Mouse (Mus musculus) neural tube, embryonic 15.5 days (tissue): ENCODE results near the gene Lefty2. TPM values are rescaled to one million over a fixed set of nuclear protein-coding genes. Genes with fewer than 3 reads are reported as not detected.
"Not testable (repeated sequence)": the region's sequence is repeated elsewhere in the genome, so short reads cannot be mapped to it uniquely, and the experiment has no call there.

Experiments
- ATAC-seq: fragments of 200-750 bp; cut with Nextera tagmentation; 2 replicates; pipeline ENCODE4 v1.8.0; 2017; ENCODE audit warnings: mild to moderate bottlenecking, moderate TSS enrichment, moderate library complexity; ENCODE audit not compliant: low FRiP score
- H3K27ac ChIP-seq: fragments of 300-500 bp; sonication (generic); replicated peaks from 2 replicates; pipeline ENCODE4 v1.5.1; 2015; ENCODE audit warnings: mild to moderate bottlenecking, inconsistent platforms
- H3K27me3 ChIP-seq: fragments of 300-500 bp; sonication (generic); replicated peaks from 2 replicates; pipeline ENCODE4 v1.6.1; 2015; ENCODE audit warnings: inconsistent platforms
- H3K36me3 ChIP-seq: fragments of 300-500 bp; sonication (generic); 2 replicates; pipeline ENCODE4 v1.6.1; 2015; ENCODE audit warnings: inconsistent platforms
- H3K4me1 ChIP-seq: fragments of 300-500 bp; sonication (generic); 2 replicates; pipeline ENCODE4 v1.6.1; 2015; ENCODE audit warnings: inconsistent platforms
- H3K4me2 ChIP-seq: fragments of 300-500 bp; sonication (generic); 2 replicates; pipeline ENCODE4 v1.6.1; 2015; ENCODE audit warnings: inconsistent platforms, mild to moderate bottlenecking, moderate library complexity
- H3K4me3 ChIP-seq: fragments of 300-500 bp; sonication (generic); replicated peaks from 2 replicates; pipeline ENCODE4 v1.5.1; 2015; ENCODE audit warnings: mild to moderate bottlenecking, inconsistent platforms
- H3K9ac ChIP-seq: fragments of 300-500 bp; sonication (generic); replicated peaks from 2 replicates; pipeline ENCODE4 v1.6.1; 2015; ENCODE audit warnings: mild to moderate bottlenecking, inconsistent platforms
- H3K9me3 ChIP-seq: fragments of 300-500 bp; sonication (generic); replicated peaks from 2 replicates; pipeline ENCODE4 v1.6.1; 2016; ENCODE audit warnings: inconsistent platforms
- WGBS: fragments of 180-500 bp; shearing (Covaris S2); methylation state at CpG from one replicate; pipeline ENCODE4 v1.1.7; 2015; ENCODE audit warnings: mixed read lengths; 5-methylcytosine and 5-hydroxymethylcytosine counted together
- polyA plus RNA-seq: library from polyadenylated mRNA; unstranded; fragments of >200 nt; fragmentation: Nextera tagmentation; extraction: Ambion mirVana; gene quantifications from 2 replicates; pipeline ENCODE4 v1.2.1, GENCODE M21; 2015

Lefty2 gene
- polyA plus RNA-seq, 1 experiment from 2014 or later: 3.0 TPM

DNA sequence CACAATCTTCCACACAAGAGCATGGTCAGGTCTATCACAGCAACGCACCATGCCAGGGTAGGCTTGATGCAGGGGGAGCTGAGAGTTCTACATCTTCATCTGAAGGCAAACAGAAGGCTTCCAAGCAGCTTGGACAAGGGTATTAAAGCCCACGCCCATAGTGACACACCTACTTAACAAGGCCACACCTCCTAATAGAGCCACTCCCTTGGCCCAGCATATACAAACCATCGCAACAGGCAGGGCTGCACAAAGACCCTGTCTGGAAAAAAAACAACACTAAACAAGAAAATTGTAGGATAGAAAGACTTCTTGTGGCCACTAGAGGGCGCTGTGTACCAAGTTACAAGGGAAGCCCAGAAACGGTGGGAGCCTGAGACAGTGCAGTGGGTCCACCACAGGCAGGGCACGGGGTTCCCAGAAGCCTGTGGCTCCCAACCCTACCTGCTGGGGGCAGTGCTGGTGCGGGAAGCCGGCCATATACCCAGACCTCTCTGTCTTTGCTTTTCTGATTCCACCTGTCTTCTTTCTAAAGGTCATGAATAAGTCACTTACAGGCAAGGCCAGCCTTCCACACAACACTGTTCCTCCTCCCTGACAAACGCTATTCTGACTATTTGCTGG lies 18.9 kb upstream of the Lefty2 start:
- WGBS: 21% methylated on average over 9 of the region's 9 CpGs
- Histone ChIP-seq H3K4me2 (no peak overlapping the region), H3K4me3 (no peak overlapping the region), H3K27me3 (no peaks in the 10 kb centered on the region), H3K9me3 (no peaks in the 10 kb centered on the region), H3K9ac (no peak overlapping the region), H3K4me1 (no peaks in the 10 kb centered on the region), H3K27ac (no peak overlapping the region), H3K36me3 (no peaks in the 10 kb centered on the region; the same call in 1 of the 2 replicates)
- no peak for ATAC-seq

DNA sequence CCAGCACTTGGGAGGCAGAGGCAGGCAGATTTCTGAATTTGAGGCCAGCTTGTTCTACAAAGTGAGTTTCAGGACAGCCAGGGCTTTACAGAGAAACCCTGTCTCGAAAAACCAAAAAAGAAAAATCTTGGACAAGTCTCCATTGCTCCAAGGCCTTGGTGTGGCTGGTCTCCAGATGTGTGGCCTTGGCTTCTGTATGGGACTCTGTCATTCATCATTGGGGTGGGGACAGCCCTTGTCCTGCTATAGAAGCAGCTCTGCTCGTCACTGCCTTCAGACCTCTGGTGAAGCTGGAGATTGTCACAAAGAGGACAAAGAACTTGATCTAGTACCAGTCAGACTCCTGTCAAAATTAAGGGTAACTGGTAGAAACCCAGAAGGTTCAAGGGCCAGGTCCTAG lies 18.3 kb upstream of the Lefty2 start:
- ATAC-seq: no peak
- WGBS: 77% methylated on average over 2 of the region's 2 CpGs
- H3K27me3 ChIP-seq: no peaks in the 10 kb centered on the region
- no peaks in the 10 kb centered on the region for H3K4me1 ChIP-seq
- H3K9me3 ChIP-seq: no peaks in the 10 kb centered on the region
- no peak overlapping the region for H3K27ac ChIP-seq
- no peak overlapping the region for H3K9ac ChIP-seq
- H3K4me3 ChIP-seq: no peak overlapping the region
- no peaks in the 10 kb centered on the region for H3K36me3 ChIP-seq
- no peak overlapping the region for H3K4me2 ChIP-seq

DNA sequence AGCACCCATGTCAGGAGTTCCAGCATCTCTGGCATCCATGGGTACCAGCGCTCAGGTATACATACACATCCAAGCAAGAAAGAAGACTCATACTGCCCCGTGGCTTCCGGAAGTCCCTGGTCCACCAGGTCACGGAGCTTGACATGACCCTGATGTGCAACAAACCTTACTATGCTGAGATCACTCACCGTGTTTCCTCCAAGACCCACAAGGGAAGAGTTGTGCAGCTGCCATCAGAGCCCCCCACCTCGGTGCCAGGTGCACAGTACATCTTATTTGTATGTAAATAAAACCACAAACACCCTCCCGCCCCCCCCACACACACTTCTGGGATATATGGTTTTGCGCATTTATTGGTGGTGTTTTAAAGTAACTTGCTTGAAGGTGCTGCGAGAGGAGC lies 17.8 kb upstream of the Lefty2 start:
- Histone ChIP-seq H3K9ac (no peak overlapping the region), H3K4me3 (no peak overlapping the region), H3K36me3 (no peaks in the 10 kb centered on the region), H3K4me1 (no peaks in the 10 kb centered on the region), H3K27me3 (no peaks in the 10 kb centered on the region), H3K27ac (no peak overlapping the region), H3K9me3 (no peaks in the 10 kb centered on the region), H3K4me2 (no peak overlapping the region)
- no peak for ATAC-seq
- WGBS: 89% methylated on average over 9 of the region's 9 CpGs

DNA sequence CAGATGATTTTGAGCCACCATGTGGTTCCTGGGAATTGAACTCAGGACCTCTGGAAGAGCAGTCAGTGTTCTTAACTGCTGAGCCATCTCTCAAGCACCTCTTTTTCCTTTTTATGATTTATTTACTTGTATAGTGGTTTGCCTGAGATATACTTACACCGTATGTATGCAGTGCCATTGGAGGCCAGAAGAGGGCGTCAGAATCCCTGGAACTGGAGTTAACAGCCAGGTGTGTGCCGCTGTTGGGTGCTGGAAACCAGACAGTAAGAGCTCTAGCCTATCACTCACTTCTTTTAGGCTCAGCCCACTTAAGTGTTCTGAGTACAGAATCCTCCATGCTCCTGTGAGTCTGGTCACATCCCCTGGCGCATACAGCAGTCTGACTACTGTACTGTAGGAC lies 15.4 kb upstream of the Lefty2 start:
- Histone ChIP-seq H3K9me3 (no peaks in the 10 kb centered on the region), H3K4me3 (no peak overlapping the region), H3K36me3 (no peaks in the 10 kb centered on the region), H3K4me2 (no peak overlapping the region), H3K27ac (no peak overlapping the region), H3K27me3 (no peaks in the 10 kb centered on the region), H3K9ac (no peak overlapping the region), H3K4me1 (no peaks in the 10 kb centered on the region)
- WGBS: 70% methylated on average over 4 of the region's 4 CpGs
- ATAC-seq: no peak

DNA sequence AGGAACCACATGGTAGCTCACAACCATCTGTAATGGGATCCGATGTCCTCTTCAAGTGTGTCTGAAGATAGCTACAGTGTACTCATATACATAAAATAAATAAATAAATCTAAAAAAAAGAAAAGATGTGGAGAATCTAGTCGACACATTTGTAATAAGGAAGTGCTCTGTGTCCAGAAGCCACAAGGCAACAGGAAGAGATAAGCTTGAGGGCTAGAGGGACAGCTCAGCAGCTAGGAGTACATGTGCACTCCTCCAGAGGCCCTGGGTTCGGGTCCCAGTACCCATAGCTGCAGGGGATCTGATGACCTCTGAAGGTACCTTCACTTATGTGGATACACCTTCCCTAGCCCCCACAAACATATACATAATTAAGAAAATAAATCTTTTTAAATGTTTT lies 11.1 kb upstream of the Lefty2 start:
- Histone ChIP-seq H3K4me3 (no peak overlapping the region), H3K9ac (no peak overlapping the region), H3K4me1 (peaks cover 4% of the 10 kb centered on the region; the same call in 1 of the 2 replicates), H3K4me2 (no peak overlapping the region), H3K36me3 (no peaks in the 10 kb centered on the region), H3K9me3 (no peaks in the 10 kb centered on the region), H3K27me3 (no peaks in the 10 kb centered on the region), H3K27ac (no peak overlapping the region)
- no peak for ATAC-seq
- WGBS: 83% methylated on average over 3 of the region's 3 CpGs

DNA sequence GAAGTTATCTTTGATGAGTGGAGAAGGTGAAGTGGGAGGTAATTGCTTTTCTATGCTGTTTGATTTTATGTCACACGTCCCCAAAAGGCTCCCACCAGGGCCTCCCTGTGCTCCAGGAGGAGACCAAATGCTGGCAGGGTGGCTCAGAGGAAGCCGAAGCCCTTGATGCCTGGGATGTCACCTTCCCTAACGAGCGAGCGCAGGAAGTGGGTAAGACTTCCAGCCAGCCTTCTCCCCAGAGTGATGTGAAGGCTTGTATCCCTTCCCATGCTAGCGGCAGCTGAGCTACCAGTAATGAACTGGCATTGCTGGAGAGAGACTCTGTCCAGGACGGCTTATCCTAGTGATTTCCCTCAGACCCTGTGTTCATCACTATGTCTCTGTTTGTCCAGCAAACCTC lies 9.2 kb upstream of the Lefty2 start:
- Histone ChIP-seq H3K36me3 (no peaks in the 10 kb centered on the region), H3K4me3 (no peak overlapping the region), H3K27me3 (no peaks in the 10 kb centered on the region), H3K4me1 (peaks cover 7% of the 10 kb centered on the region), H3K9me3 (no peaks in the 10 kb centered on the region), H3K9ac (no peak overlapping the region), H3K27ac (no peak overlapping the region), H3K4me2 (no peak overlapping the region)
- 21% methylated on average over 7 of the region's 7 CpGs for WGBS
- ATAC-seq: no peak

DNA sequence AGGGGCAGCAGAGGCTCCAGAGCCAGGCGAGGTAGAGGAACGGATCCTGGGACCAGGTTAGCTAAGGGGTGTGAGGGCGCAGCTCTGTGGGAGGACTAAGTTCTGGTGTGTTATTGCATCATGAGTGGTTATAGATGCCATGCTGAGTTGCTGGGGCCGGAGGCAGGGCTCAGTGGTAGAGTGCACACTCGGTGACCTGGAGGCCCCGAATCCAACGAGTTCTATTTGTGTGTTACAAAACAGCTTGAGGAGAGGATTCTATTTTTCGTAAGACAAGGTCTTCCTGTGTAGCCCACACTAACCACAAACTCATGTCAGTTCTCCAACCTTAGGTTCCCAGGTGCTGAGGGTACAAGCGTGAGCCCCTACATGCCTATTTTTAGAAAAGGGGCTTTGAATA lies 8.4 kb upstream of the Lefty2 start:
- 78% methylated on average over 9 of the region's 9 CpGs for WGBS
- Histone ChIP-seq H3K4me3 (no peak overlapping the region), H3K4me1 (peaks cover 11% of the 10 kb centered on the region), H3K36me3 (no peaks in the 10 kb centered on the region), H3K27me3 (no peaks in the 10 kb centered on the region), H3K9ac (no peak overlapping the region), H3K27ac (no peak overlapping the region), H3K4me2 (no peak overlapping the region), H3K9me3 (no peaks in the 10 kb centered on the region)
- no peak for ATAC-seq

DNA sequence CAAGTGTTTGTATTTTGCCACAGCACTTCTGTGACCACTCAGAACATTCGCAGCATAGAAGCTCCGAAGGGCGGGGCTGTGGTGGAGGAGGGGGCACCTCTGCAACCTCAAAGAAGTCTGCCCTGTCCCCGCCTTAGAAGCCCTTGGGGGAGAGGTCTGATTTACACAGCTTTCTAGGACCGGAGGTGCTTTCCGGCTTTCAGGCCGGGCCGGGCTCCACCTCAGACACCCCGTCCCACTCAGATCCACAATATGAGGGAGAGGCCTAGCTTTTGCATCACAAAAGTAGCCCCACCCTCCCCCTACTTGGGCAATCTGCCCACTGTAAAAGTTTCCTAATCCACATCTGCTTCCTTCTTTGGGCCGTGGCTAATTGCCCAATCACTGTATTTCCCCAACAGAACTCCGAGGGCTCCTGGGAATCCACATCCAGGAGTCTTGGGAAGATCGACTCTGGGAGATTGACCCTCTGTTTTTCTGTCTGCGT lies 4.3 kb upstream of the Lefty2 start:
- Histone ChIP-seq H3K4me3 (no peak overlapping the region), H3K4me2 (peak overlapping the region; percentile 20), H3K9ac (no peak overlapping the region), H3K36me3 (no peaks in the 10 kb centered on the region), H3K9me3 (no peaks in the 10 kb centered on the region), H3K27ac (no peak overlapping the region), H3K4me1 (peaks cover 11% of the 10 kb centered on the region), H3K27me3 (peaks cover 10% of the 10 kb centered on the region)
- ATAC-seq: no peak
- WGBS: 2% methylated on average over 13 of the region's 13 CpGs

DNA sequence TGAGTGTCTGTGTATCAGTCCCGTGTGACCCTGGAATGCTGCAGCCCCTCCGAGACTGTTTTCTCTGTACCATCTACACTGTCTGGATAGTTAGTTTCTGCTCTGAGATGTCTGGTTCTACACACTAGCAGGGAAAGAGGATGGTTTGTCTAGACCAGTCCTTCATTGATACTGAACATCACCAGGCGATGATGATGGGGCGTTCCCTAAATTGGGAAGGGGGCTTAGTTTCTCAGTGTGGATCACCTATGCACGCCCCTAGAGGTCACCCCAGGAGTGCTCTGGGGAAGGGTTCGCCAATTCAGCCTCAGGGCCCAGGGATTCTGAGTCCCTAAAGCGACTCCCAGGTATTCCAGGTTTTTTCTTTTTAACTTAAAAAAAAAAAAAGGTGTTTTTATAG lies 3.7 kb upstream of the Lefty2 start:
- H3K27ac ChIP-seq: no peak overlapping the region
- H3K9me3 ChIP-seq: no peaks in the 10 kb centered on the region
- ATAC-seq: no peak
- peaks cover 15% of the 10 kb centered on the region for H3K27me3 ChIP-seq
- no peak overlapping the region for H3K9ac ChIP-seq
- 42% methylated on average over 7 of the region's 7 CpGs for WGBS
- no peaks in the 10 kb centered on the region for H3K36me3 ChIP-seq
- peaks cover 8% of the 10 kb centered on the region for H3K4me1 ChIP-seq
- no peak overlapping the region for H3K4me2 ChIP-seq
- H3K4me3 ChIP-seq: no peak overlapping the region

DNA sequence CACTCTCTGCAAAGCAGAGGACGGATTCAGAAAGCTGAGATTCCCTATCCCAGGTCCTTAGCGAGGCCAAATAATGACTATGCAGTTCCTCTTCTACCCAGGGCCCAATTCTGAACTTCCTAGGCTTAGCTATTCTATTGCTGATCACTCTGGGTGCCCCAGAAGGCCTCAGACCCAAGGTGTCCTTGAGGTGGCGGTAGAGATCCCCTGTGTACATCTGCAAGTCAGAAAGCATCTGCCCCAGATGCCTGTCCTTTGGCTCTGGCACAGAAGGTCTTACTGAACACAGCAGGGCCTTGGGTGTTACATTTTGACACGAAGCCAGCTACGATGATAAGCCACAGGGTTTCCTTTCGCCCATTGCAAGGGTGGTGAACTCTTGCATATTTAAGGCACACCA lies 3.1 kb upstream of the Lefty2 start:
- 50% methylated on average over 6 of the region's 6 CpGs for WGBS
- H3K4me3 ChIP-seq: no peak overlapping the region
- H3K9ac ChIP-seq: no peak overlapping the region
- no peaks in the 10 kb centered on the region for H3K9me3 ChIP-seq
- H3K27me3 ChIP-seq: peaks cover 21% of the 10 kb centered on the region
- no peak for ATAC-seq
- peaks cover 11% of the 10 kb centered on the region for H3K4me1 ChIP-seq
- H3K27ac ChIP-seq: no peak overlapping the region
- H3K36me3 ChIP-seq: no peaks in the 10 kb centered on the region
- no peak overlapping the region for H3K4me2 ChIP-seq

DNA sequence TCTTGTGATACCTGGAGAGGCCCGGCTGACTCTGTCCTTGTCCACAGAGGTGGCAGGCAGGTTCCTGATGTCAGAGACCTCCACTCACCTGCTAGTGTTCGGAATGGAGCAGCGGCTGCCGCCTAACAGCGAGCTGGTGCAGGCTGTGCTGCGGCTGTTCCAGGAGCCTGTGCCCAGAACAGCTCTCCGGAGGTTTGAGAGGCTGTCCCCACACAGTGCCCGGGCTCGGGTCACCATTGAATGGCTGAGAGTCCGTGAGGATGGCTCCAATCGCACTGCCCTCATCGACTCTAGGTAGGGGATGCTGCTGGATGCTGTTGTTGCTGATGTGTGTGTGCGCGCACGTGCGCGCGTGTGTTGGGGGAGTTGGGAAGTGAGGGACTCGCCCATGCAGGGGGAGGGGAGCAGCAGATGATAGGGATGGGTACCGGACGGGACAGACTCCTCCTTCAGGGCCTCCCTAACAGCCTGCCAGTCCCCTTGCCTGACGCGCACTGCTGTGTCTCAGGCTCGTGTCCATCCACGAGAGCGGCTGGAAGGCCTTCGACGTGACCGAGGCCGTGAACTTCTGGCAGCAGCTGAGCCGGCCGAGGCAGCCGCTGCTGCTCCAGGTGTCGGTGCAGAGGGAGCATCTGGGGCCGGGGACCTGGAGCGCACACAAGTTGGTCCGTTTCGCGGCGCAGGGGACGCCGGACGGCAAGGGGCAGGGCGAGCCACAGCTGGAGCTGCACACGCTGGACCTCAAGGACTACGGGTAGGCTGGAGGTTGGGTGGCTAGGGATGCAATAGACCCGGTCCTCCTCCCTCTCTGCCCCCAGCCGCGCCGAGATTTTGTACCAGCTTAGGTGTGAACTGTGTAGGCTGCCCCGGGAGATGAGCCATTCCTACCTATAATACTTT lies 1.4 kb downstream of the Lefty2 start:
- peak overlapping the region; percentile 48 for H3K4me2 ChIP-seq
- H3K27me3 ChIP-seq: peaks cover 31% of the 10 kb centered on the region
- not testable (repeated sequence) for ATAC-seq, H3K9me3 ChIP-seq, H3K4me1 ChIP-seq, H3K9ac ChIP-seq, H3K27ac ChIP-seq, H3K36me3 ChIP-seq
- H3K4me3 ChIP-seq: peak overlapping the region; percentile 27
- 4% methylated on average over 48 of the region's 51 CpGs for WGBS

DNA sequence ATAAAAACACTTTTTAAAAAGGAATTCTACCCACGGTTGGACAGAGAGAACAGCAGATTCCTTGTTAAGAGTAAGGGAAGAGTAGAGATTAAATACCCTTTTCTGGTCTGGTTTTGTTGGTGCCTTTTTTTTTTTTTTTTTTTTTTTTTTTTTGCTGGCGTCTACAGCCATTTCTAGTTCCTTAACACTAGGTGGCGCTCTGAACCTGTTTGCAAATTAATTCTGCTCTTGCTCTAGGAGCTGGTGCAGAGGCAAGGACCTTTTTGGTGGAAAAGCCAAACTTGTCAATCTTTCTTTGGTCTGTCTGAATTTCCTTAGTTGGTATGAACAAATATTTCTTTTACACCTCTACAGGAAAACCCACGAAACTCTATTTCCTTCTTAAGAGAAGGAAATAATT lies 8.2 kb downstream of the Lefty2 start:
- H3K27ac ChIP-seq: no peak overlapping the region
- H3K36me3 ChIP-seq: peaks cover 1% of the 10 kb centered on the region; the same call in 1 of the 2 replicates
- H3K27me3 ChIP-seq: no peaks in the 10 kb centered on the region; the same call in 1 of the 2 replicates
- H3K9ac ChIP-seq: no peak overlapping the region
- H3K9me3 ChIP-seq: no peaks in the 10 kb centered on the region
- 2% methylated on average over 4 of the region's 4 CpGs for WGBS
- no peak overlapping the region for H3K4me2 ChIP-seq
- peaks cover 19% of the 10 kb centered on the region for H3K4me1 ChIP-seq
- ATAC-seq: no peak
- H3K4me3 ChIP-seq: no peak overlapping the region
